Mouse (Mus musculus): ENCODE measurements around the gene Syce2. TPM values are rescaled to one million over a fixed set of nuclear protein-coding genes. Genes with fewer than 3 reads are reported as not detected.

The Syce2 gene
- polyA plus RNA-seq, 1 experiment from 2014 or later = 16.4 TPM

Small RNA genes within 50 kb of the gene (microRNA-seq; reads per million reads assigned to microRNA genes)
- gene Gm24197 = not detected
- gene Mir7069 = 1.0 reads per million

Other genes with a start within 250 kb of the Syce2 start
- 32.5 and 37.7 TPM in 2 replicates for gene Ier2, start 209.3 kb upstream of the Syce2 start, polyA plus RNA-seq (2015; fragmentation: Nextera tagmentation; extraction: Ambion mirVana)
- gene Trmt1, start 185.8 kb upstream of the Syce2 start, polyA plus RNA-seq (2015; fragmentation: Nextera tagmentation; extraction: Ambion mirVana) = 53.6 and 55.5 TPM in 2 replicates
- 14.1 and 15.1 TPM in 2 replicates for gene Nacc1, start 184.2 kb upstream of the Syce2 start, polyA plus RNA-seq (2015; fragmentation: Nextera tagmentation; extraction: Ambion mirVana)
- 2.8 and 3.6 TPM in 2 replicates for gene Lyl1, start 170.7 kb upstream of the Syce2 start, polyA plus RNA-seq (2015; fragmentation: Nextera tagmentation; extraction: Ambion mirVana)
- 1.4 and 2.2 TPM in 2 replicates for gene G430095P16Rik, start 149.1 kb upstream of the Syce2 start, polyA plus RNA-seq (2015; fragmentation: Nextera tagmentation; extraction: Ambion mirVana)
- gene Nfix, start 71.8 kb upstream of the Syce2 start, polyA plus RNA-seq (2015; fragmentation: Nextera tagmentation; extraction: Ambion mirVana) = 28.7 and 34.4 TPM in 2 replicates
- 12.3 and 12.8 TPM in 2 replicates for gene Dand5, start 49.3 kb upstream of the Syce2 start, polyA plus RNA-seq (2015; fragmentation: Nextera tagmentation; extraction: Ambion mirVana)
- 35.1 and 39.8 TPM in 2 replicates for gene Gadd45gip1, start 40.6 kb upstream of the Syce2 start, polyA plus RNA-seq (2015; fragmentation: Nextera tagmentation; extraction: Ambion mirVana)
- gene Rad23a, start 31.4 kb upstream of the Syce2 start, polyA plus RNA-seq (2015; fragmentation: Nextera tagmentation; extraction: Ambion mirVana) = 69.9 and 74.2 TPM in 2 replicates
- 766 and 971 TPM in 2 replicates for gene Calr, start 25.2 kb upstream of the Syce2 start, polyA plus RNA-seq (2015; fragmentation: Nextera tagmentation; extraction: Ambion mirVana)
- gene Farsa, start 15.1 kb upstream of the Syce2 start, polyA plus RNA-seq (2015; fragmentation: Nextera tagmentation; extraction: Ambion mirVana) = 102 and 104 TPM in 2 replicates
- gene Gcdh, start 21.8 kb downstream of the Syce2 start, polyA plus RNA-seq (2015; fragmentation: Nextera tagmentation; extraction: Ambion mirVana) = 37.2 and 37.3 TPM in 2 replicates
- 0.90 and 0.91 TPM in 2 replicates for gene Klf1, start 29.8 kb downstream of the Syce2 start, polyA plus RNA-seq (2015; fragmentation: Nextera tagmentation; extraction: Ambion mirVana)
- gene Dnase2a, start 36.4 kb downstream of the Syce2 start, polyA plus RNA-seq (2015; fragmentation: Nextera tagmentation; extraction: Ambion mirVana) = 4.5 and 8.8 TPM in 2 replicates
- 62.7 and 70.3 TPM in 2 replicates for gene Mast1, start 65.2 kb downstream of the Syce2 start, polyA plus RNA-seq (2015; fragmentation: Nextera tagmentation; extraction: Ambion mirVana)
- gene Rtbdn, start 74.9 kb downstream of the Syce2 start, polyA plus RNA-seq (2015; fragmentation: Nextera tagmentation; extraction: Ambion mirVana) = 1.4 and 1.6 TPM in 2 replicates
- not detected in 2 replicates for gene Gm49661, start 97.3 kb downstream of the Syce2 start, polyA plus RNA-seq (2015; fragmentation: Nextera tagmentation; extraction: Ambion mirVana)
- 1,236 and 1,369 TPM in 2 replicates for gene Prdx2, start 97.5 kb downstream of the Syce2 start, polyA plus RNA-seq (2015; fragmentation: Nextera tagmentation; extraction: Ambion mirVana)
- 55.0 and 55.6 TPM in 2 replicates for gene Rnaseh2a, start 97.7 kb downstream of the Syce2 start, polyA plus RNA-seq (2015; fragmentation: Nextera tagmentation; extraction: Ambion mirVana)
- 7.5 and 8.4 TPM in 2 replicates for gene Junb, start 106.6 kb downstream of the Syce2 start, polyA plus RNA-seq (2015; fragmentation: Nextera tagmentation; extraction: Ambion mirVana)
- 22.8 and 25.0 TPM in 2 replicates for gene Hook2, start 118.5 kb downstream of the Syce2 start, polyA plus RNA-seq (2015; fragmentation: Nextera tagmentation; extraction: Ambion mirVana)
- not detected in 2 replicates for gene Best2, start 142.4 kb downstream of the Syce2 start, polyA plus RNA-seq (2015; fragmentation: Nextera tagmentation; extraction: Ambion mirVana)
- 148 and 151 TPM in 2 replicates for gene Asna1, start 153.2 kb downstream of the Syce2 start, polyA plus RNA-seq (2015; fragmentation: Nextera tagmentation; extraction: Ambion mirVana)
- gene Trir, start 154.7 kb downstream of the Syce2 start, polyA plus RNA-seq (2015; fragmentation: Nextera tagmentation; extraction: Ambion mirVana) = 147 and 170 TPM in 2 replicates
- gene Tnpo2, start 164.8 kb downstream of the Syce2 start, polyA plus RNA-seq (2015; fragmentation: Nextera tagmentation; extraction: Ambion mirVana) = 49.0 and 52.7 TPM in 2 replicates
- 48.6 and 50.8 TPM in 2 replicates for gene Fbxw9, start 187.9 kb downstream of the Syce2 start, polyA plus RNA-seq (2015; fragmentation: Nextera tagmentation; extraction: Ambion mirVana)
- 1.5 TPM in 1 of 2 replicates, not detected in the other for gene Gm5741, start 195.9 kb downstream of the Syce2 start, polyA plus RNA-seq (2015; fragmentation: Nextera tagmentation; extraction: Ambion mirVana)
- gene Dhps, start 199.6 kb downstream of the Syce2 start, polyA plus RNA-seq (2015; fragmentation: Nextera tagmentation; extraction: Ambion mirVana) = 86.9 and 109 TPM in 2 replicates
- 117 and 118 TPM in 2 replicates for gene Wdr83os, start 208.6 kb downstream of the Syce2 start, polyA plus RNA-seq (2015; fragmentation: Nextera tagmentation; extraction: Ambion mirVana)
- 56.5 and 58.6 TPM in 2 replicates for gene Wdr83, start 209.2 kb downstream of the Syce2 start, polyA plus RNA-seq (2015; fragmentation: Nextera tagmentation; extraction: Ambion mirVana)
- 18.7 and 19.2 TPM in 2 replicates for gene Man2b1, start 211.2 kb downstream of the Syce2 start, polyA plus RNA-seq (2015; fragmentation: Nextera tagmentation; extraction: Ambion mirVana)